Mouse (Mus musculus) testis, postnatal 10 days (tissue): ENCODE data around the gene Qpctl.

Source experiments
- DNase-seq: peaks from one replicate; pipeline ENCODE4 v3.0.0; 2021; ENCODE audit warnings: low spot score

The Qpctl gene

DNA sequence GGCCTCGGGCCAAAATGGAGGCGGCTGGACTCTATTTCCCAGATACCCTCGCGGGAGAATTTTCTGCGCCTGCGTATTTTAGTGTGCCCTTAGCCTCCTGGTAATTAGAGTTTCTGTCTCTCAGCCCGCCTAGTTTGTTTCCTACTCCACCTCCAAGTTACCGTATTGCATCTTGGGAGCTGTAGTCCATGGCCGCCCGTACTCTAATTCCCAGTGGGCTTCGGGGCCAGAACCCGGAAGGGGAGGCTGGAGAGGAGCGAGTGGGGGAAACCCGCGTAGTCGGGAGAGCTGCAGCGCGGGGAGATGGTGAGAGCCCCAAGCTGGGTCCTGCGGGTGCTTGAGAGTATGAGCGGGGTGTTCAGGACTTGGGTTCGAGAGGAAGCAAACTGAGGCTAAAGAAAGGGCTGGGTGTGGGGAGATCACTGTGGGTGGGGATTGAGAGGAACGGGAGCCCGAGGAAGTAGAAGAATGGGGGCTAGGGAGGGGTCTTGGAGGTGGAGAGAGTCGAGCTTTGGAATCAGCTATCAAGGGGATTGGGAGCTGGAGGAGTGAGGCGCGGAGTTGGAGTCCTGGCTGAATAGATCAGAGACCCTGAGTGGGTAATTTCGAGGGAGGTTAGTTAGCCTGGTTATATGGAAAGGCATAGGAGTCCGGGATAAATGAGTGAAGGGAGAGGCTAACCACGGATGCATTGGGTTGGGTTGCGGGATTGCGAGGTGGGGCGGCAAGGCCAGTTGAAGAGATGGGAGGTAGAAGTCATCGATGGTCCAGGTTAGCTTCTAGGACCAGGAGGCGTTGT, 29.3 kb downstream of the Qpctl start, which contains the start of gene Fbxo46:
TSS of gene Fbxo46 (plus strand) at position 229 of the 799 bp plus-strand sequence.
- DNase-seq = peak; percentile 87

DNA sequence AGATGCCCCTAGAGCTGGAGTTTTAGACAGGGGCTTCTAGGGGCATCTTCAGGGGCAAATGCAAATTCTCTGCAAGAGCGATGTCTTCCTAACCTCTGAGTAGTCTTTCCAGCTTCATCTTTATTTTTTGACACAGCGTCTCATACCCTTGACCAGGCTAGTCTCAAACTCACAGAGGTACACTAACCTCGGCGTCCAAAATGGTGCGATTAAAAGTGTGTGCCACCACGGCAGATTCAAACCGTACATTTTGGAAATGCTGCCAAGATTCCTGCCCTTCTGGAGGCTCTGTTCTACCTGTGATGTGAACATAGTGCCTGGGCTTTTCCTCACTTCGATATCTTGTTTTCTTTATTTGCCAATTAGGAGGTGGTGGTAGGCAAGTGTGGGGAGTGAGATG, 30.0 kb downstream of the Qpctl start:
- DNase-seq = no peak

DNA sequence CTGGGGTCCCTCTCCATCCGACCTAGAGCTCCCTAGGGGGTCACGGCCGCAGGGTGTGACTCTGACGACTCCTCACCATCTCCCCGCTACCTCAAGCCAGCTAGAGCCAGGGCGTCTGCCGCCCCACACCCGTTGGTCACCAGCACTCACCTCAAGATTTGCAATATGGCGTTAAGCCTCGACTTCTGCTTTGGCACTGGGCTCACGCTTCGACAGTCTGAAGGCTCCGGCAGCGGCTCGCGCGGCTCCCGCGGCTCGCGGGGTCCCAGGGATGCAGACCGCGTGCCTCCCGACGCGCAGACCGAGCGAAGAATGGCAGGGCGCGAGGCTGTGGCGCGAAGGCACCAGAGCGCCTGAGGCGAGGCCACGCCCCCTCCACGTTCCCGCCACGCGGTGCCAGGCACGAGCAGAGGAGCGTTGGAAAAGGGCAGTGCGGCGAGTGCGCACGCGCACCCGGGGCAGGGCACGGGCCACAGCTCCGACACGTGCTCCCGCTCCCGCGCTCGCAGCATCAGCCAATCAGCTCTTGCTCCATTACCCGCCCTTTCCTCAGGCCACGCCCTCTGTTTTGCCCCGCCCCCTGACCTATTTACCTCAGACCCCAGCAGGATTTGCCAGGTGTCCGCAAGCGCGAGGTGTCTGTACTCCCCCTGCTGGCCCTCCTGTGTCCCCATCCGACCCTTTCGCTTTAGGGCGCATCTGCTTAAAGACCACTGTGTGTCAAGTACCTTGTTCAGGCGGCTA, 30.9 kb downstream of the Qpctl start, which contains the start of gene Gm4969:
TSS of gene Gm4969 (minus strand) at position 341 of the 744 bp plus-strand sequence.
- peak; percentile 92 for DNase-seq

DNA sequence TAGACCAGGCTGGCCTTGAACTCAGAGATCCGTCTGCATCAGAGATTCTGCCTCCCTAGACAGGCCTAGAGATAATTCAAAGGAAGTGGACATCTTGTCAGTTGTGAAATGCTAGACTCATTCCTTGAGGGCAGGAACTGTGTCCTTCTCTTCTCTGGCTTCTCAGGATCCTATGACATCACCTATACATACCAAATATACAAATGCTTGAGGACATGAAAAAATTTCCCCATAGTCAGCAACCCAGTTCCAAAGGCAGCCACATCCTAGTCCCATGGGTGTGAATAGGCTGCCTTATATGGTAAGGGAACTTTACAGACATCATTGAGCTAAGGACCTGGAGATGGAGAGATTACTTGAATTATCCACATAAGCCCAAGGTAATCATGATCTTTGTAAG, 39.5 kb downstream of the Qpctl start:
- no peak for DNase-seq

DNA sequence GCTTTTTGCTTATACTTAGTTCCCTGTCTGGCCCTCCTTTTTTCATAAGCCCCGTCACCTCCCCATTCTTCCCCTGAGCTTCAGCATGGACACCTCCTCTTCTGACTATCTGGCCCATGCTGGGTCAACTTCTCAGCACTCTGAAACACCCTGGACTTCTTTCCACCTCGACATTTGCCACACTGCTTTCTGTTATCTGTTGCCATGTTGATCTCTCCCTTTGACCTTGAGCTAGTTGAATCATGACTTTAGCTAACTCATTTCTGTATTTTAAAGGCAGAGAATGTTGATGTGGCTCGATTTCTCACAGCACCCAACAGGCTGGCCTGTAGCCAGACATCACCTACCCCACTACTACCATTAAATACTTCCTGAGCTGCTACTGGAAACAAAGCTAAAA, 41.7 kb downstream of the Qpctl start:
- DNase-seq = no peak

DNA sequence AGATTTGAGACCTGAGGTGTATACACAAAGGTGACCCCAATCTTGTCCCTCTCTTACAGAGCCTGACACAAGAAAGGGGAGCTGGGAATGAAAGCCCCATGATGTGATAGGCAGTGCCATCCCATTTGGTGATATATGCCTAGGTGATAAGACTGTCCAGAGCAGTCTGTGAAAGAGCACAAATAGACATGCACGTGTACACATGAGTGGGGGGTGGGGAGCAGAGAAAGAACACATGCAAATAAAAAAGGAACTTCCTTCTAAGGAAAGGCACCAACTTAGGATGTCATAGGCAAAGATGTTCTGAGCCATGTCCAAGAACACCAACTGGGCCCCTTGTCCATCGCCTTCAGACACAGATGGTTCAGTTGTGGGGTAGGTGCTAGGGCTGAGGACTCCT, 44.6 kb downstream of the Qpctl start:
- no peak for DNase-seq

DNA sequence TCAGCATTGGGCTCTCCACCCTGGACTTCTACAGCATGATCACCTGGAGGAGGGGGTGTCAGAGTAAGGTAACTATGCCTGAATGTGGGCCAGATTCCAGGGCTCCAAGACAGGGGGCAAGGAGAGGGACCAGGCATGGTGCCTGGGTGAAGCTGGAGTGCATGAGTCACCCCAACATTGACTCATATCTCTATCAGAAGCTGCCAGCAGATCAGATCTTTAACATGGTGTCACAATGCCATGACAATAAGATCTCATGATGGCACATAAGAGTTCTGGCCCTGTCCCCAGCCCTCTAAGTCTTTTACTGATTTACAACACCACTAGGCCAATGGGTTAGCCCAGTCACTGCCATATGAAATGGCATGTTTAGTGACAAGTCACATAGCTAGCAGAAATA, 45.4 kb downstream of the Qpctl start:
- no peak for DNase-seq

DNA sequence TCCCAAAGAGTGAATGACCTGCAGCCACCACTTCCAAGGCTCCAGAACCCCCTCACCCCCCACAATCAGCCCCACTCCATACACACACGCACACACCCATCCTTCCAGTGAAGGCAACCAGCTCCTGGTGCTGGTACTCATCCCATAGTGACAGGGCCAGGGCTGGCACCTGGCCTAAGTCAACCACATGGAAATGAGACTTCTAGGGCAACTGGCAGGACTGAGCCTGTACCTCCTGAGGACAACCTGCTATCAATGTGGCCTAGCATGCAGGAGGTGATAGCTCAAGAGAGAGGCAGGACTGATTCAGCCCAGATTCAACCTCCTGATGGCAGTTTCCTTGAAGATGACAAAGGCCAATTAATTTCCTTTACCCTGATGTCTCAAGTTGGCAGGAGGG, 48.8 kb downstream of the Qpctl start:
- no peak for DNase-seq

DNA sequence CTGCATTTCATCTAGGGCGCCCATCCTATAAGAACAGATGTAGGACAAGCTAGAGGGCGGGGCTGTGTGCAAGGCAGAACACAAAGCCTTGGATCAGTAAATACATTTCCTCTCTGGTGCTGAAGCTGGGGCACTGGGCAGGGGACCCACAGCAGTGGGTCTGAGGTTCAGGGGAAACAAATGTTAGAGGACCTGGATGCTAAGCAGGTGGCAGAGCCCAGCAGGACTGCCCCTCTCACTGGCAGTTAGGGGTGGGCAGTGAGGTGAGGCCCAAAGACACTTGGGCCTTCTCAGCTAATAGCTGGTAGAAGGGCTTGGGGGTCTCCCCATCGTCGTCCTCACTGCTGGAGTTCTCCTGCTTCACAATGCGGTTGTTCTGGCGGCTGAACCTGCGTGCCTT, 50.3 kb downstream of the Qpctl start:
- no peak for DNase-seq

DNA sequence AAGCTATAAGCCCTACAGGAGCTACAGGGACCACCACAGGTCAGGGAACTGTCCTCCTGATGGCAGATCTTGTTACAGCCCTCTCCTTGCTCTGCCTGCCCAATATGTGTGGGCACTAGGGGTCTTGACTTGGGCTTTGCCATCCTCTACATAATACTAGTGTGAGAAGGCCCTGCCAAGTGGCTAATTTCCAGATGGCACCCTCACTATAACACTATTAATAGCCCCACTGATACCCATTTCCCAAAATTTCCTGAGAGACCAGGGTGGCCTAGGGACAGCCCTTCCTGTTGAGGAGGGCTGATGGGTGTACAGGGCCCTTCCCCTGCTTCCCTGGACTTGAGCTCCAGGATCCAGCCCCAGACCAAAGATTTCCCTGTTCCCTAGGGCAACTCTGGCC, 51.2 kb downstream of the Qpctl start:
- no peak for DNase-seq

DNA sequence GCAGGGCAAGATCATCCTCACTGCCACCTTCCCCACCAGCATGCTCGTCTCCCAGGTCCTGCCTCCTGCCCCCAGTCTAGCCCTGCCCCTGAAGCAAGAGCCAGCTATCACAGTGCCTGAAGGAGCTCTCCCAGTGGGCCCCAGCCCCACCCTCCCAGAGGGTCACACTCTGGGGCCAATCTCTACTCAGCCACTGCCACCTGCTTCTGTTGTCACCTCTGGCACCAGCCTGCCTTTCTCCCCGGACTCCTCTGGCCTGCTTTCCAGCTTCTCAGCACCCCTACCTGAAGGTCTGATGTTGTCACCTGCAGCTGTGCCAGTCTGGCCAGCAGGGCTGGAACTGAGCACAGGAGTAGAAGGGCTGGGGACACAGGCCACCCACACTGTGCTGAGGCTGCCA, 51.9 kb downstream of the Qpctl start:
- no peak for DNase-seq

DNA sequence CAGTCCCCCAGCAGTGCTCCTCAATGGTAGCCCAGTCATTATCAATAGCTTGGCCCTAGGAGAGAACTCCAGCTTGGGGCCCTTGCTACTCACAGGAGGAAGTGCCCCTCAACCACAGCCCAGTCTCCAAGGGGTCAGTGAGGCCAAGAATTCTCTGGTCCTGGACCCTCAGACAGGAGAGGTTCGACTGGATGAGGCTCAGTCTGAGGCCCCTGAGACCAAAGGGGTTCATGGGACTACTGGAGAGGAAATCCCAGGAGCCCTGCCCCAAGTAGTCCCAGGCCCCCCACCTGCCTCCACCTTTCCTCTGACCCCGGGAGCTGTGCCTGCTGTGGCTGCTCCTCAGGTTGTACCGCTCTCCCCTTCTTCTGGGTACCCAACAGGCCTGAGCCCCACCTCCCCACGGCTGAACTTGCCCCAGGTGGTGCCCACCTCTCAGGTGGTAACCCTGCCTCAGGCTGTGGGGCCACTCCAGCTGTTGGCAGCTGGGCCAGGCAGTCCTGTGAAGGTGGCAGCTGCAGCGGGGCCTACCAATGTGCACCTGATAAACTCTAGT, 52.6 kb downstream of the Qpctl start:
- no peak for DNase-seq

DNA sequence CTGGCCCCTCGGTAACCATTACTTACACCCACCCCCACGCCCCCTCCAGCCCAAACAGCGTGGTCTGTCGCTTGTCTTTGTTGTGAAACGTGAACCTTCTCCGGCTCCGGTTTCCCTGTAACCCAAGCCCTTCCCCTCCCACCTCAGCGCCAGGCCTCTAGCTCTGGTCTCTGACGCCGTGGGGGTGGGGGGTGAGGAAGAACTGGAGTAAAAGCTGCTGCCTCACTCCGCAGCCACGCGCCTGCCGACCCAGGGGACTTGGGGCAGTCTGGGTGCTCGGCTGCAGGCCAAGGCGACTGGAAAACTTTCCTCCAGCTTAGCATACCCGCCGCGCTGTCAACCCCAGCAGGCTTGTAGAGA, 53.4 kb downstream of the Qpctl start:
- peak; percentile 83 for DNase-seq

DNA sequence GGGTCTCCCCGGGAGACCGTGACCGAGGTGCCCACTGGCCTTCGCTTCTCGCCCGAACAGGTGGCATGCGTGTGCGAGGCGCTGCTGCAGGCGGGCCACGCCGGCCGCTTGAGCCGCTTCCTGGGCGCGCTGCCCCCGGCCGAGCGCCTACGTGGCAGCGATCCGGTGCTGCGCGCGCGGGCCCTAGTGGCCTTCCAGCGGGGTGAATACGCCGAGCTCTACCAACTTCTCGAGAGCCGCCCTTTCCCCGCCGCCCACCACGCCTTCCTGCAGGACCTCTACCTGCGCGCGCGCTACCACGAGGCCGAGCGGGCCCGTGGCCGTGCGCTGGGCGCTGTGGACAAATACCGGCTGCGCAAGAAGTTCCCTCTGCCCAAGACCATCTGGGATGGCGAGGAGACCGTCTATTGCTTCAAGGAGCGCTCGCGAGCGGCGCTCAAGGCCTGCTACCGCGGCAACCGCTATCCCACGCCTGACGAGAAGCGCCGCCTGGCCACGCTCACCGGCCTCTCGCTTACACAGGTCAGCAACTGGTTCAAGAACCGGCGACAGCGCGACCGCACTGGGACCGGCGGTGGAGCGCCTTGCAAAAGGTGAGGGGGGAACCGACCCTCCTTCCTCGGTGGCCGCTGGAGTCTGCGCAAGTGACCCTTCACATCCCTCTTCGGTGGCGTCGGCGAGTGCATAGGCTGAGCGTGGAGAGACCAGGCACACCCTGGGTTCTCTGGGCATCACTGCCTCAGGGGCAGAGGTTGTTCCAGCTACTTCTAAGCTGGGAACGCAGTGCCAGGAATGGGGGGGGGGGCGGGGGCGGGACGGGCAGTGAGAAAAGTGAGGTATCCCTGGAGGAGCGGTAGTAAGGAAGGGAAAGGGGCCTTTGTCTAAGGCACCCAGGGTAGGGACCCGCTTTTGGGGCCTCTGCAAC, 54.0 kb downstream of the Qpctl start:
- peak; percentile 79 for DNase-seq

DNA sequence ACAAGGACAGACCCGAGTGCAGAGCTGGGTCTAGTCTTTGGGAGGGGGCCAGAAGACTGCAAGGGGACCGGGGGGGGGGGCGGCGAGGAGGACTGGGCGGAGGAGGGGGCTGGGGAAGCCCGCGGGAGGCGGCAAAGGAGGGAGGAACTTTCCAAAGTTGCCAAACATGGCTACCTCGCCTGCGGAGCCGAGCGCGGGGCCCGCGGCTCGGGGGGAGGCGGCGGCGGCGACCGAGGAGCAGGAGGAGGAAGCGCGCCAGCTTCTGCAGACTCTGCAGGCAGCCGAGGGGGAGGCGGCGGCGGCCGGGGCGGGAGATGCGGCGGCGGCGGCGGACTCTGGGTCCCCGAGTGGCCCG, 54.6 kb downstream of the Qpctl start, which contains the start of gene Six5:
TSS of gene Six5 (plus strand) at position 124 of the 355 bp plus-strand sequence.
- peak; percentile 79 for DNase-seq

DNA sequence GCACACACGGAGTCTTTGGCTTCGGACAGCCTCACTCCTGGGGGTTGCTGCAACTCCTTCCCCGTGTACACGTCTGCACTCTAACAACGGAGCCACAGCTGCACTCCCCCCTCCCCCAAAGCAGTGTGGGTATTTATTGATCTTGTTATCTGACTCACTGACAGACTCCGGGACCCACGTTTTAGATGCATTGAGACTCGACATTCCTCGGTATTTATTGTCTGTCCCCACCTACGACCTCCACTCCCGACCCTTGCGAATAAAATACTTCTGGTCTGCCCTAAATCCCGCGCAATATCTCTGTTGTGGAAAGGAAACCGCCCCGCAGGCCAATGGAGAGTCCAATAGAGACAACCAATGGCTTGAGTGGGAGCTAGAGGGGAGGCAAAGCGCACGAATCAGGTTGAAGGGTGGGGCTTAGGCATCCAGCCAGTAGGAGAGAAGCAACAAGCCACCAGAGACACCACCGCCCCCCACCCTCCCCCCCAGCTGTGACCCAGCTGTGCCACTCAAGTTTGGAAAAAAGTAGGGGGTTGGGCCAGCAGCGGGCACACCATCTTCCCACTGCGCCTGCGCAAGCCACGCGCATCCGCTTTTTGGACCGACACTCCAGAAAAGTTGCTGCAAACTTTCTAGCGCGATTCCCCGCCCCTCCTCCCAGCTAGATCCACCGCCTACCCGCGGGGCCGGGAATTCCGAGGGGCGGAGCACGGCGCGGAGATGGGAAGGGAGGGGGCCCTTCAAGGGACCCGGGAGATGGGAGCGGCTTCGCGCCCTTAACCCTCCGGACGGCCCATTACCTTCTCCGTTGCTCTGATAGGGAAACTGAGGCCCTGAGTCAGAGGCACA, 55.3 kb downstream of the Qpctl start:
- peak; percentile 98 for DNase-seq

DNA sequence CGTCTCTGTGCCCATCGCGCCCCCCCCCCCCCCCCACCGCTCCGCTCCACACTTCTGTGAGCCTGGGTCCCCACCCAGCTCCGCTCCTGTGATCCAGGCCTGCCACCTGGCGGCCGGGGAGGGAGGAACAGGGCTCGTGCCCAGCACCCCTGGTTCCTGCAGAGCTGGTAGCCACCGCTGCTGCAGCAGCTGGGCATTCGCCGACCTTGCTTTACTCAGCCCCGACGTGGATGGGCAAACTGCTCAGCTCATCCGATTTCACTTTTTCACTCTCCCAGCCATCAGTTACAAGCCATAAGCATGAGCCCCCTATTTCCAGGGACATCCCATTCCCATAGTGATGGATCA, 55.9 kb downstream of the Qpctl start:
- peak; percentile 93 for DNase-seq

DNA sequence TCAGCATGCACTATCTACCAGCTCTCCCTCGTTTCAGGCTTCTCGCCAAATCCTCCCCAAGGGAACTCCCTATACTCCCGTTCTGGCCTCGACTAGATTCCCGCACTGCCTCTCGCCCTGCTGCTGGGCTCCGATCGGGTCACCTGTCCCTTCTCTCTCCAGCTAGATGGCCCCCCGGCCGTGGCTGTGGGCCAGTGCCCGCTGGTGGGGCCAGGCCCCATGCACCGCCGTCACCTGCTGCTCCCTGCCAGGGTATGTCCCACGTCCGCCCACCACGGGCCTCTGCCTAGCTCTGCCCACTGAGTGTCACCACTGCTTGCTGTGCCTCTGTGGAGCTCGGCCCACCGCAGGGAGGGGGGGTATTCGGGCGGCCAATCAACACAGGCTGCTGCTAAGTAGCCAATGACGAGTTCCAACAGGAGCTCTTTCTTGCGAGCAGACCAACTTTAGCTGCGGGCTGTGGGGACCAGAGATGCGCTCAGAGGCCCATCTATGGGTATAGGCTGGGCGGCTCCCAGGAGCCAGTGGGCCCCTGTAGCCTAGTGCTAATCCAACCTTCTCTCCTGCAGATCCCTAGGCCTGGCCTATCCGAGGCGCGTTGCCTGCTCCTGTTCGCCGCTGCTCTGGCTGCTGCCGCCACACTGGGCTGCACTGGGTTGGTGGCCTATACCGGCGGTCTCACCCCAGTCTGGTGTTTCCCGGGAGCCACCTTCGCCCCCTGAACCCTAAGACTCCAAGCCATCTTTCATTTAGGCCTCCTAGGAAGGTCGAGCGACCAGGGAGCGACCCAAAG, 56.5 kb downstream of the Qpctl start:
- DNase-seq = peak; percentile 79

DNA sequence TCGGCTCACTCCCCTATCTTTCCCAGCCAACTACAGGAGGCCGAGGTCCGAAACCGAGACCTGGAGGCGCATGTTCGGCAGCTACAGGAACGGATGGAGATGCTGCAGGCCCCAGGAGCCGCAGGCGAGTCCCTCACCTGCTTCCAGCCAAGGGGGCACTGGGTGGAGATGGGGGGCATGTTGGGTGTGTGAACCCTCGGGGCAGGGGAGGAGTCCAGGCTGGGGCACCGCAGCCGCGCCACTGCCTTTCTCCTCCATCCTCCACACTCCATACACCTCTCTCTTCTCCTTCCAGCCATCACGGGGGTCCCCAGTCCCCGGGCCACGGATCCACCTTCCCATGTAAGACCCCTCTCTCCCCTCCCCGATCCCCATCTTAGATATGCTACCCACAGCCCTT, 57.2 kb downstream of the Qpctl start:
- DNase-seq = no peak
